Mouse (Mus musculus) megakaryocyte-erythroid progenitor cell, adult 5-6 weeks (primary cell): ENCODE data around the gene Ddx1. TPM values are rescaled to one million over a fixed set of nuclear protein-coding genes. Genes with fewer than 3 reads are reported as not detected.

Source experiments
- ATAC-seq: replicated peaks from 2 replicates; pipeline ENCODE4 v1.8.0; 2016; ENCODE audit warnings: mild to moderate bottlenecking, inconsistent platforms; ENCODE audit not compliant: severe bottlenecking, poor library complexity, low FRiP score, low TSS enrichment
- total RNA-seq, 2 experiments: library from RNA; stranded (forward) in 1 of 2; stranded (reverse) in 1 of 2; fragments of 200-1000, 215-1000 nt in 1 of 2; fragments of >200 nt in 1 of 2; fragmentation: Nextera tagmentation in 1 of 2; gene quantifications; 2 replicates each; pipeline ENCODE4 v1.2.3; 2014 to 2017

Gene Ddx1
- total RNA-seq, 2 experiments from 2014 or later, result 80.1 to 275 TPM

DNA sequence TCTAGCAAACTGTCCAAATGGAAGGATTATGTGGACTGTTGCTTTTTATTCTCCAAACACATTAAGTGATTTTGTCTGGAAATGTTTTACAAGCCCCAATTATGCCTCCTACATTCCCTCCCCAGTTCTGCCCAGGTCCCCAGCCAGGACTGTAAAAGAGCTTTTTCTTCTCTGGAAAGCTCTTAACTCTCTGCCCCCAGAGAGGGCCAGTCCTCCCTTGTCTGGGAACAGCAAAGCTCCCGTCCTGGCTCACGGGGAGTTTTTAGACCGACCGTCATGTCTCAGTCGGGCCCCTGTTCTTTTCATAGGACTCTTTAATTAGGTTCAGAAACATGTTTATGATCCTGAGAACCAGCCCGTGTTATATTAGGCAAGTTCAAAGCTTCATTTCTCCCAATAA lies 75.0 kb downstream of the Ddx1 start:
- no peak for ATAC-seq

GRCm38 (mm10) chr12:13168073-13168472 lies 80.9 kb downstream of the Ddx1 start:
- no peak for ATAC-seq

DNA sequence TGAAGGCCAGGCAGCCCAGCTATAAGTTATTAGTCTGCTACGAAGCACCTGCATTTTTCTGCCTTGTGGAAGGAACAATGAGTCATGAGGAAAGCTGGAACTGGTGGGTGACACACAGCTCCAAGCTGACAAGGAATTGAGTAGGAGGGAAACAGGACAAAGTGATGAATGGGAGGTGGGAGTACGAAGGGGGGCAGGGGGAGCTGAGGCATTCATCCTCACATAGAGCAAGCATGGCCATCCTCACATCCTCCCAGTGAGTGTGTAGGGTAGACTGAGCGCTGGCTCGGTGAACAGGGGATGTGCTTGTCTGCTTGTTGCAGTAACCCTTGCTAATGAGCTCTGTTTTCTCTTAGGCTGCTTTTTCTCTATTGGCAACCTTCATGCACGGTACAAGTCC lies 81.9 kb downstream of the Ddx1 start:
- ATAC-seq, result no peak

Other genes with a start within 250 kb of the Ddx1 start
- 18.7 and 19.7 TPM in 2 replicates for gene Nbas, start 19.9 kb upstream of the Ddx1 start, total RNA-seq (2014; fragmentation: Nextera tagmentation)
- 13.7 and 15.8 TPM in 2 replicates for gene Nbas, start 19.9 kb upstream of the Ddx1 start, total RNA-seq (2017)